Mouse (Mus musculus) T-helper 2 cell (primary cell): Measurements from ENCODE around the gene Cxcl14.

ENCODE experiments used
- in situ Hi-C: fragments of 300-600 bp; cut with MboI, MseI; formaldehyde crosslinking; loops from one replicate; pipeline ENCODE4 v1.15.1; 2025; ENCODE audit warnings: high pct_unique_total_duplicates

Gene Cxcl14

DNA sequence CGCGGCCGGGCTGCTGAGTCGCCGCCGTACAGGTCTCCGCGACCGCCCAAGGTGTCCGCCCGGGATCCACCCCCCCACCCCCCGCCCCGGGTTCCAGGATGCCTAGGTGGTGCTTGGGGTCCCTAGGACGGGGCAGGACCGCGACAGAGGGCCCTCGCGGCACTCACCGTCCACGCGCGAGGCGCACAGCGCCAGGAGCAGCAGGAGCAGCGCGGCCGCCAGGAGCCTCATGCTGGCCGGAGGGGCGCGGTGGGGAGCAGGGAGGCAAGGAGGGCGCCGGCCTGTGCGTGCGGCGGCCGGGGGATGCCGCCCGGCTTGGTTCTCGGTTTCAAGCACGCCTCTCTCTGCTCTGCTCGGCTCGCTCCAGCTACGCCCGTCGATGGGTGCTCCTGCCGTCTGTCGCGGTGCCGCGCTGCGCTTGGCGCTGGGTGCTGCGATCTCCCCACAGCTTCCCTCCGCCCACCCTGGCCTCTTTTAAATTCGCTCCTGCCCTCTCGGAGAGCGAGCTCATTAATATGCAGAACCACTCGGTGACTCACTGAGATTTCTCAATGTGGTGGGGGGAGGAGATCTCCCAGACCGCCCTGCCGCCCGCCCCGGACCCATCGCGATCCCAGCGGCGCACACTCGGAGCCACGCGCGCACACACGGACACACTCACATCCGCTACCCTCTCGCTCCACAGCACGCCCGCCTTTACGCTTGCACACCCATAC, at the start of gene Cxcl14:
Gene Cxcl14, minus strand, starts transcription at position 609 of the 716 bp plus-strand sequence.
- in situ Hi-C loops = no loop called here

DNA sequence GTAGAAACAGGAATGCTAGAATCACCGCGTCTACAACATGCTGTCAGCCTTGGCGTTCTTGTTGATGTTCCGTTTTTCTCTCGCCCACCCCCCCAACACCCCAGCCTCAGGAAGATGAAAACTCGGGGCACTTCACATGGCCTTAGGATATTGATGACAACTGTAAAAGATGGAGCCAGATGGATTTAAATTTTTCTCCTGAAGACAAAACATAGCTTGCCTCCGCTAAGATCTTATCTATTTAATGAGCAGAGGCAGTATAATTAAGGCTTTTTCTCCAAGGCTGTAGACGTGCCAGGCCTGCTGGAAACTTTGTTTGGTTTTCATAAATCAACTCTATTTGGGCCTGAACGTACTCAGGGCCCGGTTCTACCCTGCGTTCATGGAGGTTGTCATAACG, 48.0 kb upstream of the Cxcl14 start:
- in situ Hi-C loops = no loop called here

DNA sequence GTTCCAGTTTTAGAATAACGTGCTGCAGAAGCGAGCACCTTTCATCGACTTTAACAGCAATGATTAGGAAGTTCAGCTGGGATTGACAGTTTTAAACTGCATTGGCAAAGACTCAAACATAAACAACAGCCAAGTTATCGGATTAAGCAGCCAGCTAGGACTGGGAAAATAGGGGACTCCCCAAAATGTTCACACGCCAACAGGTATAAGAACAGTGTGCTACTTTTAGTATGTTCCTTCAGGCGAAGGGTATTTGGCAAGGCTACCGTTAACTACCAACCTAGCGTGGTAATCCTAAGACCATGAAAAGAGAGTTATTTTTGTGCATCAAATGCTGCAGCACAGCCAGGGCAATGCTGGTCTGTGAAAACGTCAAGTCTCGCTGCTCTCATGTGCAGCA, 46.1 kb upstream of the Cxcl14 start:
- in situ Hi-C loops = no loop called here

DNA sequence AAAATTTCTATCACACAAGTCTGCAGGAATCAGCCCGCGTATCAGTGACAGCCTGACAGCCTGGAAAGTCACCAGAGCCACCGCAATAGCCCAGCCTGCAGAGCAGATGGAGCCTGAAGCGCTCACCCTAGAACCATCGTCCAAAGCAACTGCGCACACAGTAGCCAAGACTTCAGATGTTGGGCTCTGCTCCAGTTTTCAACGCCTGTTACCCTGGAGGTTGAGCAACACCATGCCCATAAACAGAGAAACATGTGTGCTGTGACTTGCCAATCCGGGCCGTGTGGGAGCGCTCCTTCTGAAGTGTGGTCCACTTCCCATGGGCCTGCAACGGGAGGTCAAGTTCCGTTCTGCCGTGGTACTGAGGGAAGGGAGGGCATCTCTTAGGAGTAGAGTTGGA, 44.2 kb upstream of the Cxcl14 start:
- in situ Hi-C loops = no loop called here

DNA sequence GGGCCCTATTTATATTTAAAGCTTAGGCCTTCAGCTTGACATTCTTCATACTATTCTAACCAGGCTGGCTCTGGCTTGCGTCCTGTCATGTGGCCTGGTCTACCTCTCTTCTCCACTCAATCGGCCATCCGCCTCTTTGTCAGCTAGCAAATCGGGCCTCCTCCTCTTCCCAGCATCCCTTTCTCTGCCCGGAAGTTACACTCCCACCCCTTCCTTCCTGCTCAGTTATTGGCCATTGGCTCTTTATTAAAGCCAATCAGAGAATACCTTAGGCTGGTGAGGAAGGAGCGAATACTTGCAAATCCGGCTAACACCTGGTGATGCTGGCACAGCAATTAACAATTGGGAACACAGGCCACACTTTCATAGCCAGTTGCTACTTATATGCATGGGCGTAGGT, 43.5 kb upstream of the Cxcl14 start:
- in situ Hi-C loops = no loop called here

DNA sequence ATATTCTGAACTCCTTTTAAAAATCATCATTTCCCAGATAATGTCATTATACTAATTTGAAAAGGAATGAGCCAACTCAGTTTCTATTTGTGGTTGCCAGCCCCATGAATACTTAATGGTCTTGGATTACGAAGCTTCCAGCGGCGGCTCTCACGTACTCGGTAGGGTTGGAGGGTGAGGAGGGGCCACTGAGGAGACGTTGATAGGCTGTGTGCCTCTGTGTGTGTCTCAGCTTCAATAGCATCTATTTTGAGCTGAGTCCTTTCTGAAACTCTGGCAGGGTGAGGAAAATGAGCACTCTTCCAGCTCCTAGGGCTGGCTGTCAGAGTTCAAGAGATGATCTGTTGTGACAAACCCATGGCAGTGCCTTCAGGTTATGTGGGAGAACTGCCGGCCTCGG, 40.6 kb upstream of the Cxcl14 start:
- in situ Hi-C loops = no loop called here

DNA sequence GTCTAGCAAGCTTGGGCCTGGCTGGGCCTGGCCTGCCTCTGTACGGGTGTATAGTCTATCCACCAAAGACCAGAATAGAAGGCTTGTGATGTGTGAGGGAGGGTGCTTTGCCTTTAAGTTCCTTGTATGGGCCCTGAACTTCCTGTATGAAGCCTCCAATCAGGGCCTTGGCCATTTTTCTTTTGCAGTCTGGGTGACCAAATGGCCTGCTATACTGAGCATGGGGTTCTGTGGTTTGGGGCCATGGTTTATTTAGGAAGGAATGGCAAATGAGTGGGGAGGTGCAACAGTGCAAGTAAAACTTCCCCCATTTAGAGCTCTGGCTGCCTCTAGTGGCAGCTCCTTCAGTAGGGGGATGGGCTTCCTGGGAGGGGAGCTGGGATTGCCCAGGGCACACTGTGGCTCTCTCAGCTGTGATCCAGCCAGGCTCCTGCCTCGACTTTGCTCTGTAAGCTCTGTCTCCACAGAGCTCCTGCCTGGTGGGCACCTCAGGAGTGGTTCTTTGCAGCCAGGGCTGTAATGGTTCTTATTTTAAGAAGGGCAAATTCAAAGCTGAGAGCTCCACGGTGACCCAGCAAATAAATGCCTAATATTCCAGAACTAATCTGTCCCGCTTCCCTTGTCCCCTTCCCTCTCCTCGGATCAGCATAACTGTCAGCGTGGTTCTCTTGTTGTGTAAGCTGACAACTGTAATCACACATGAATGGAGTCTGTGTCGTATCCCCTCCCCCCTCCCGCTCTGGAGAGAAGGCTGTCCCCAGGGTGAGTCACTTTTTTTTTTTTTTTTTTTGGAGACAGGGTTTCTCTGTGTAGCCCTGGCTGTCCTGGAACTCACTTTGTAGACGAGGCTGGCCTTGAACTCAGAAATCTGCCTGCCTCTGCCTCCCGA, 38.7 kb upstream of the Cxcl14 start:
- in situ Hi-C loops = no loop called here

DNA sequence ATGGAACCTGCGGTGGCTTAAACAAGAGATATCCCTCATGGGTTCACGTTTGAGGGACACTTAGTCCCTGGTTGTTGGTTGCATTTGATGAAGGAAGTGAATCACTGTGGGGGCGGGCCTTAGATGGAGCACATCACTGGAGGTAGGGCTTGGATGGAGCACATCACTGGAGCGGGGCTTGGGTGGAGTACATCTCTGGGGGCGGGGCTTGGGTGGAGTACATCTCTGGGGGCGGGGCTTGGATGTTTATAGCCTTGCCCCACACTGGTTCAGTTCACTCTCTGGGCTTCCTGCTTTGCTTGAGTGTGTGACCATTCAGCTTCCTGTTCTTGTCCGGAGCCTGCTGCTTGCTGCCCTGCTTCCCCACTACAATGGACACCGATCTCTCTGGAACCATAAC, 37.9 kb upstream of the Cxcl14 start:
- in situ Hi-C loops = no loop called here

DNA sequence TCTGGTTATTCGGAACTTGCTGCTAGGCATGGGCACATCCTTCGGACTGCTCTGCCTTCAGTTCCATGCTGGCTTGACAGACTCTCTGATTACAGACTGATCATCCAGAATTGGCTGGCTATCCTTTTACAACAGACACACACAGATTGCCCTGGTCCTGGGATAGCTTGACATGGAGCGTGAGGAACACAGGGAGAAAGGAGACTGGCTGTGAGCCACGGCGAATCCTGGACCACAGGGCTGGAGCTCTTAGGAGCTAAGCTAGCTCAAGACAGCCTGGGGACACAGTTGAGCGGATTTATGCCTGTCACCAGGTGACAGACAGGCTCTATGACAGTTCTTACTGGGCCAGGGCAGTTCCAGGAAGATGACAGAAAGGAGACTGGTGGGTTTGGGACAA, 36.0 kb upstream of the Cxcl14 start:
- in situ Hi-C loops = no loop called here

DNA sequence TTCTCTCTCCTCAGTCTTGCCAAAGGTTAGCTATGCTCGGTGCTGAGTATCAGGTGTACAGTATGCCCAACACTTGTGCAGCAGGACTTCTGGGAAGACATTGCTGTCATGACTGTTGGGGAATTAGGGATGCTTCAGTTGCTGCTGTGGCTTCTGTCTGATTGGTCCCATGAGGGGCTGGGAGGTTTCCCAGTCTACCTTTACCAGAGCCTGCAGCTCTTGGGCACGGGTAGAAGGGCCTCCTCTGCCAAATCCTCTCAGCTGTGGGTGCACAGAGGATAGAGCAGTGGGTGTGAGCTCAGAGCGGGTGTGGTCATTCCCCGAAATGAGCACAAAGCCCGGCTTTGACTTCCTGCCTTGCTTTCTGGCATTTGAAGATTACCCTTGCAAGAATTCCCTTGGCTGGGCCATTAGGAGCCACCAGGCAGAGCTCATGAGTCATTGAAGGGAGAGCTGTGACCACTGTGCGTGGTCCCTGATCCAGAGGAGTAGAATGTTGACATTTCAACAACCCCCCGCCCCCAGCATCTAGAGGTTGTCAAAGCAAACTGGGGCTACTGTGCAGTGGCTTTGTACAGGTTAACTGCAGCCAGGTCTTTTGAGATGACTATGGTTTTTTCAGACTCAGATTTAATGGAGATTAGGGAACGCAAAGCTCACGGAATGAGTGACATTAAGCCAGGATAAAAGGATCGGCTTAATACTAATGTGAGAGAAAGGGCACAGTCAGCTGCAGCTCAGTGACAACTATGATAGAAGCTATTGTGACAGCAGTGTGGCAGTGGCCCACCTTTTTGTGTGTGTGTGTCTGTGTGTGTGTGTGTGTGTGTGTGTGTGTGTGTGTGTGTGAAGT, 34.5 kb upstream of the Cxcl14 start:
- in situ Hi-C loops = no loop called here

DNA sequence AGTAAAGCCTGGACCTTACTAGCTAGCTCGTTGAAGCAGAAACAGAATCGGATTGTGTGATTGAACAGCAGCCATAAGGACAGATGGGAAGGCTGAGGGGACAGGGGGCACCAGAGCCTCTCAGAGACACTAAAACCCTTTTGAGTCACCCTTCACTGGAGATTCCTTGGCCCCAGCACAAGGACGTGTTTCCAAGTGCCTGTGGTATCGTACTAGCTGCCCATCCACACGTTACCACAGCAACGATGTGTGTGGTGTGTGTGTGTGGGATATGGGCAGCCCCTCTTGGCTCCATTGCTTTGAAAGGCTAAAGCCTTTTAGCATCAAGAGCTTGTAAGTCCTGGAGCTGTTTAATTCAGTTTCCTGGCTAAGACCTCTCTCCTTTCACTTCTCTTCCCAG, 33.4 kb upstream of the Cxcl14 start:
- in situ Hi-C loops = loop anchor here (10.0 kb wide), 1 partner anchor 1735 kb away; no protein-coding TSS in a partner anchor

DNA sequence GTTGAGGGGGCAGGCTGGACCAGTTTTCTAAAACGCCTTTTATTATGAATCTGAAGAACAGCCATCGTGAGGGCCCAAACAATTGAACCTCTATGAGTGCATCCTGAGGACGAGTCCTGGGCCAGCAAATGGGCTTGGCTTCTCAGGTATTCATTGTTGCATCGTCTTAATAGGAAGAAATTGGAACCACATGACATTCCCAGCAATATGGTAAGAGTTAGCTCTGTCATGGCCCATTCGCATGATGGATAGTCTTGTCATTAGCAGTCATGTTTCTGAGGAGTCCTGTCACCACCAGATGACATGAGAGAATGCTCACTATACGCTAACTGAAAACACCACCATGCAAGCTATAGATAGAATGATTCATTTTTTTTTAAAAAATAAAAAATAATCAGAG, 32.8 kb upstream of the Cxcl14 start:
- in situ Hi-C loops = loop anchor here (10.0 kb wide), 1 partner anchor 1736 kb away; no protein-coding TSS in a partner anchor

DNA sequence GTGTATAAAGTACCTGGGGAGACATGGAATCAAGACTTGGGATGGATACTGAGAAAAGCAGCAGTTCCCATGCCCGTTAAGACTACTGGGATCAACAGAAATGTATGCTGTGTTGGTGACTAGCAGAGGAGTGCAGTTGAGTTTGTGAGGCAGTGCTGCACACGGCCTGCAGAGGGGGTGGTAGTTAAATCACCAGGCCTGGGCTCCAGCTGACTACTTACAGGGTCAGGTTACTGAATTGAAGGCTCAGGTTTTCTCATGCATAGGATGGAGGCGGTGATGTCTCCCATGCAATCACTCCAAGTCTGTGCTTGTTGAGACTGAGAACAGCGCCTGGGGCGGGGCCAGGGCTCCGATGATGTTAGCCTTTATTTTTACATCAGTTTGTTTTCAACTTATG, 31.4 kb upstream of the Cxcl14 start:
- in situ Hi-C loops = loop anchor here (10.0 kb wide), 1 partner anchor 1737 kb away; no protein-coding TSS in a partner anchor

DNA sequence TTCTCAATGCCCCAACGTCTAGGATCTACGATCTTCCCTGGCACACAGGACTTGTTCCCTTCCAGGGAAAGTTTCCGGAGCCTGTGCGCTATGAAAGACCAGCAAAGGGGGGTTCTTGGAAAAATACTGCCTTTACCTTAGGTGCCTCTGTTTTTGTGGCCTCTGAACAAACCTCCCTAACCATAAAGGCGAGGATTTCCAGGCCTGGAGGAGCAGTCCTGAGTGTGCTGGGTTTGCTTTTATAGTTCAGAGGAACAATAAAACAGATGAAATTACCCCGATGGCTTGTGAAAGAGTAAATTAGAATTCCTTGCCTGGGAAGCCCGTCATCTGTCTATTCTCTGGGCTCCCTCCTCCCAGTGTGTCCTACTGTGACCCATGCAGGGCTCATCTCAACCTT, 25.3 kb upstream of the Cxcl14 start:
- in situ Hi-C loops = loop anchor here (10.0 to 25.0 kb wide), 2 partner anchors 1484 to 1743 kb away; no protein-coding TSS in a partner anchor

DNA sequence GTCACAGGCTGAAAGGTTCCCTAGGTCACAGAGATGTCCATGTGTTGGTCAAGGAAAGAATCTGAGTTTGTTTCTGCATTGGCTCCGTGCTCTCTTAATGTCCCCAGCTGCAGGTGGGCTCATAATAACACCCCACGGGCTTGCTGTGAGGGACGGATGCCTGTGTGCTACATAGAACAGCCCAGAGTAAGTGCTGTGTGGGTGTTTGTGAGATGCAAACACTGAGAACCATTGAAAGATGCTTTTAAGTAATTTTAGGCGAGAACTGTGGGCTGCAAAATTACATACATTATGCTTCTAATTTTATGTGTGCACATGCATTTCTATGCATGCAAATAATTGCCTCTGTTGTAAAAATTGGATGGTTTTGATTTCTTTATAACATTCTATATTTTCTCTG, 20.6 kb upstream of the Cxcl14 start:
- in situ Hi-C loops = loop anchor here (25.0 kb wide), 1 partner anchor 1480 kb away; no protein-coding TSS in a partner anchor

DNA sequence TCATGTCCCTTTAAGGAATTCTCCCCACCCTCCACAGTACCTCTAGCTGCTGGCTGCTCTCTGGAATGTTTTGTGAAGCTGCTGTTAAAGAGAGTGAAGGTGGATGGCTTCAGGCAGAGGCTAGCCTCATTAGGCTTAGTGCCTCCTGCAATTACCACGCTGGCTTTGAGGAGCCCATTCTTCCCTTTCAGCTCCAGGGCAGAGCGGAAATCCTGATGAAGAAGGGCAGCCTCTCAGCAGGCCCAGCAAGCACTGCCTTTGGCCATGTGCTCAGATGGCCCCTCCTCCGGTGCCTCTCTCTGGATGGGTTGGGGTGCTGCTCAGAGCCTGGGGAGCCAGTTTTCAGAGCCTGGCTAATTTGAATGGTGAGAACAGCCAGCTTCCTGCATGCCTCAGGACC, 18.9 kb upstream of the Cxcl14 start:
- in situ Hi-C loops = loop anchor here (25.0 kb wide), 1 partner anchor 1478 kb away; no protein-coding TSS in a partner anchor

DNA sequence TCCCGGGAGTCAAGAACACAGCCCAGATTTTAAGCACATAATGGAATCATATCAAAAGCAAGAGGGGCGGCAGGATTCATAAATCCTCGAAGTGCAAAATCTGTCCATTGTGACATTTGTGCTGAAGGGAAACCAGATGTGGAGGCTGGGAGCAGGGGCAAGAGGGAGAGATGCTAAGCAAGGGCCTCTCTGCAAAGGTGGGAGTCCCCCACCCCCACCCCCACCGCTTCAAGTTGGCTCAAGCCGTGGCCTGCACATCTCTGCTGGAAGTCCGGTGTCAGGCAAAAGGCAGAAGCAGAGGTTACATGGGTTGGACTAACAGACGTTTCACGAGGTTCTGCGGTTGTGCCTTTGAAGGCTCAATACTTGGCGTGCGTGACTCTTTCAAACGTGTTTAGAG, 8.7 kb upstream of the Cxcl14 start:
- in situ Hi-C loops = loop anchor here (25.0 kb wide), 1 partner anchor 1468 kb away; no protein-coding TSS in a partner anchor

DNA sequence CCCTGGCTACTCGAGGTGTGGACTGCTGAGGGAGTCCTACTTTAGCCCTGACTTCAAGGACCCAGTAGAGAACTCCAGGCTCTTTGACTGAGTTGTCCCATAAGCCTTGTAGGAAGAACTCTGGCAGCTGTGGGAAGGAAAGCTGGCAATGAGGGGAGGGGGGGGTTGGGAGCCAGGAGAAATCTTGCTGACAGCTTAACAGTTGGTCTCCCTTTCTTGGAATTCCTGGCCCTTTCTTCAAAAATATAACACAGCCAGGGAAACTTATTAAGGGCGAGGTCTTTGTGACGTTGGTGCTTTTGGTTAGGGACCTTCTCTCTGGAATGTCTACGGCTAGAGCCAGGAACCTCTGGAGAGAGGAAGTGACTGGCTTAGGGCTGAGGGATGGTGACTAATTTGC, 8.1 kb upstream of the Cxcl14 start:
- in situ Hi-C loops = loop anchor here (25.0 kb wide), 1 partner anchor 1467 kb away; no protein-coding TSS in a partner anchor

DNA sequence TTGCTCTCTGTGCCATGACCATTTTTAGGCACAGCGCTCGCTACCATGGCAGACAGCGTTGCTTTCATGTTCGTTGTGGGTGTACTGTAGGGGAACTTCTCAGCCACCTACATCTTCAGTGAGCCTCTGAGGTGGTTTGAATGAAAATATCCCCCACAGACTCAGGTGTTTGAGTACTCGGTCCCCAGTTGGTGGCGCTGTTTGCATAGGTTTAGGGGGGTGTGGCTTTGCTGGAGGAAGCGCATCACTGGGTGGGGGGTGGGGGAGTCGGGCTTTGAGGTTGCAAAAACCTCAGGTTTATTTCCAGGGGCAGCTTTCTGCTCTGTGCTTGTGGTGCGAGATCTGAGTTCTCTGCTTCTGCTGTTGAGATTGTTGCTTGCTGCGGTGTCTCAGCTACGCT, 3.0 kb upstream of the Cxcl14 start:
- in situ Hi-C loops = no loop called here

DNA sequence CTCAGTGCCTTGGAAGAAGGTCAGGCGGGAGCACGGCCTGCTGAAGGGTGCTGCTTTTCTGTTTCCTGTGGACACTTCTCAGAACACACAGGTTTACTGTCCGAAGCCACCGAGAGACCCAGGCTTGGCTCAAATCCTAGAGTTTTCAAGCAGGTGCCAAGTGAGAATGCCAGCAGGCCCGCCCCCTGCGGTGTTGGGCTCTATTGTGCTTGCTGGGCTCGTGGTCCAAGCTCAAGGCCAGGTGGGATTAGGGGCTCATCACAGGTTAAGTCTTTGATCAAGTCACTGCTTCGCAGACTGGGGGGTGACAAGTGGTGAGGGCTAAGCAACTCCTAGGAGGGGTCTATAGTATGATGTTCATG, 289 bp upstream of the Cxcl14 start:
- in situ Hi-C loops = no loop called here

DNA sequence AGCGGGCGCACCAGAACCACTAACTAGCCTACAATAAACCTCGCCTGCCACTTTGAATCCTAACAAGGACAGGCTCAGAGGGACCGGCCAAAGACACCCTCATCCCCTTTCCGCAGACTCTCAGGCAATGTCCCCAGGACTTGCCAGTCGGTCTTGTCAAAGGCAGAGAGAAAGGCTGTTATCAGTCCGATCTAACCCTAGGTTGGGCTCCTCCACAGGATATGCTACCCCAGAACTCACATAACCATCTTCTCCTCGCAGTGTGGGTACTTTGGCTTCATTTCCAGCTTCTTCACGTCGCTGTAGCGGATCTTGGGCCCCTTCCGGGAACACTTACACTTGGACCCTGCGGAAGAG, 787 bp downstream of the Cxcl14 start:
- in situ Hi-C loops = no loop called here

DNA sequence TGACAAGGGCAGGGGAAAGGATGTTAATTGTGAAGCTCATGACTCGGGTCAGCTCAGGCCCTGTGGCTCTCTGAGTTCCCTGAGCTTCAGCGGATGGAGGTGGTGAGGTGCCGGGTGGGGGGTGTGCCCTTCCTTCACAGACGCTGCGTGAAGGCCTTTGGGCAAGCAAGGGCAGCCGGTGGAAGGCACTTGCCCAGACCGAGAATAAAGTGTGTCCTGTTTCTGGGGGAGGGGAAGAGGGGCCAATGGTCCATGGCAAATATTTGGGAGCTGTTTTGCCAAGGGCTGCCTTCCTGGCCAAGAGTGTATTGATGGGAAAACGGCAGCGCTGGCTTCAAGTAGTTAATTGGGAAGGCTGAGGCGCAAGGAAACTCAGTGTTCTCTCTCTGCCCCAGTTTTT, 1.4 kb downstream of the Cxcl14 start:
- in situ Hi-C loops = no loop called here
